Mouse (Mus musculus) hindbrain, embryonic 12.5 days (tissue): ENCODE data around the gene Olfr15. TPM values are rescaled to one million over a fixed set of nuclear protein-coding genes. Genes with fewer than 3 reads are reported as not detected.
"Not testable (repeated sequence)": the region's sequence is repeated elsewhere in the genome, so short reads cannot be mapped to it uniquely, and the experiment has no call there.

ENCODE experiments used
- ATAC-seq: fragments of 200-750 bp; cut with Nextera tagmentation; 2 replicates; pipeline ENCODE4 v1.8.0; 2017; ENCODE audit warnings: moderate TSS enrichment; ENCODE audit not compliant: low FRiP score
- H3K27ac ChIP-seq: fragments of 300-500 bp; sonication (generic); 2 replicates; pipeline ENCODE4 v1.5.1; 2016; ENCODE audit warnings: mild to moderate bottlenecking
- H3K27me3 ChIP-seq: fragments of 300-500 bp; sonication (generic); 2 replicates; pipeline ENCODE4 v1.6.1; 2016; ENCODE audit warnings: mild to moderate bottlenecking
- H3K36me3 ChIP-seq: fragments of 300-500 bp; sonication (generic); 2 replicates; pipeline ENCODE4 v1.6.1; 2016; ENCODE audit warnings: mild to moderate bottlenecking
- H3K4me1 ChIP-seq: fragments of 300-500 bp; sonication (generic); 2 replicates; pipeline ENCODE4 v1.6.1; 2016
- H3K4me2 ChIP-seq: fragments of 300-500 bp; sonication (generic); replicated peaks from 2 replicates; pipeline ENCODE4 v1.6.1; 2016; ENCODE audit warnings: mild to moderate bottlenecking
- H3K4me3 ChIP-seq: fragments of 300-500 bp; sonication (generic); 2 replicates; pipeline ENCODE4 v1.5.1; 2016; ENCODE audit warnings: mild to moderate bottlenecking
- H3K9ac ChIP-seq: fragments of 300-500 bp; sonication (generic); 2 replicates; pipeline ENCODE4 v1.6.1; 2016; ENCODE audit warnings: mild to moderate bottlenecking, moderate library complexity
- H3K9me3 ChIP-seq: fragments of 300-500 bp; sonication (generic); replicated peaks from 2 replicates; pipeline ENCODE4 v1.6.1; 2016; ENCODE audit warnings: mild to moderate bottlenecking
- WGBS: fragments of 180-500 bp; shearing (Covaris S2); methylation state at CpG from one replicate; pipeline ENCODE4 v1.1.7; 2016; 5-methylcytosine and 5-hydroxymethylcytosine counted together
- polyA plus RNA-seq: library from polyadenylated mRNA; unstranded; fragments of >200 nt; fragmentation: Nextera tagmentation; extraction: Ambion mirVana; gene quantifications from 2 replicates; pipeline ENCODE4 v1.2.1, GENCODE M21; 2016

Gene Olfr15
- not detected in 2 replicates for polyA plus RNA-seq

GRCm38 (mm10) chr16:3830588-3831109, at the start of gene Olfr15:
TSS of gene Olfr15 (plus strand) at chr16:3830878.
- Histone ChIP-seq H3K27ac (no peak within 1 kb of the TSS), H3K36me3 (no peaks in the 10 kb centered on the region), H3K27me3 (no peaks in the 10 kb centered on the region), H3K4me1 (no peaks in the 10 kb centered on the region), H3K4me2 (no peak within 1 kb of the TSS), H3K9me3 (no peaks in the 10 kb centered on the region), H3K9ac (no peak within 1 kb of the TSS), H3K4me3 (no peak within 1 kb of the TSS)
- no peak for ATAC-seq

- Histone ChIP-seq H3K27ac (no peak overlapping the region), H3K4me3 (no peak overlapping the region), H3K9ac (no peak overlapping the region), H3K36me3 (no peaks in the 10 kb centered on the region), H3K4me1 (no peaks in the 10 kb centered on the region), H3K4me2 (no peak overlapping the region), H3K27me3 (no peaks in the 10 kb centered on the region), H3K9me3 (no peaks in the 10 kb centered on the region)
- ATAC-seq, result no peak
Observed at GRCm38 (mm10) chr16:3781237-3781636, 49.4 kb upstream of the Olfr15 start.

- H3K27me3 ChIP-seq, result no peaks in the 10 kb centered on the region
- no peak overlapping the region for H3K9ac ChIP-seq
- no peak overlapping the region for H3K27ac ChIP-seq
- no peaks in the 10 kb centered on the region for H3K4me1 ChIP-seq
- H3K9me3 ChIP-seq, result no peaks in the 10 kb centered on the region
- H3K4me2 ChIP-seq, result no peak overlapping the region
- no peak overlapping the region for H3K4me3 ChIP-seq
- H3K36me3 ChIP-seq, result no peaks in the 10 kb centered on the region
- ATAC-seq, result no peak
Observed at GRCm38 (mm10) chr16:3788394-3788793, 42.3 kb upstream of the Olfr15 start.

GRCm38 (mm10) chr16:3808176-3808575, 22.5 kb upstream of the Olfr15 start:
- Histone ChIP-seq H3K9ac (no peak overlapping the region), H3K27me3 (no peaks in the 10 kb centered on the region), H3K4me2 (no peak overlapping the region), H3K4me3 (no peak overlapping the region), H3K9me3 (no peaks in the 10 kb centered on the region), H3K4me1 (no peaks in the 10 kb centered on the region), H3K36me3 (no peaks in the 10 kb centered on the region), H3K27ac (no peak overlapping the region)
- WGBS, result 91% methylated on average over 3 of the region's 3 CpGs
- no peak for ATAC-seq

GRCm38 (mm10) chr16:3814667-3815066, 16.0 kb upstream of the Olfr15 start:
- not testable (repeated sequence) for H3K9ac ChIP-seq, H3K4me1 ChIP-seq, H3K27me3 ChIP-seq, H3K9me3 ChIP-seq, H3K4me3 ChIP-seq, H3K4me2 ChIP-seq, ATAC-seq, H3K27ac ChIP-seq, H3K36me3 ChIP-seq
- WGBS, result 88% methylated on average over 6 of the region's 6 CpGs

- H3K4me1 ChIP-seq, result no peaks in the 10 kb centered on the region
- 94% methylated on average over 2 of the region's 2 CpGs for WGBS
Observed at GRCm38 (mm10) chr16:3820202-3820601, 10.5 kb upstream of the Olfr15 start.

GRCm38 (mm10) chr16:3828021-3828420, 2.7 kb upstream of the Olfr15 start:
- 61% methylated on average over 3 of the region's 3 CpGs for WGBS
- Histone ChIP-seq H3K36me3 (no peaks in the 10 kb centered on the region), H3K4me1 (no peaks in the 10 kb centered on the region), H3K4me2 (no peak overlapping the region), H3K27ac (no peak overlapping the region), H3K9ac (no peak overlapping the region), H3K4me3 (no peak overlapping the region), H3K27me3 (no peaks in the 10 kb centered on the region), H3K9me3 (no peaks in the 10 kb centered on the region)
- no peak for ATAC-seq

More at GRCm38 (mm10) chr16:3820202-3820601, 10.5 kb upstream of the Olfr15 start:
- Histone ChIP-seq H3K4me2 (no peak overlapping the region), H3K27ac (no peak overlapping the region), H3K4me3 (no peak overlapping the region), H3K36me3 (no peaks in the 10 kb centered on the region), H3K9ac (no peak overlapping the region), H3K9me3 (no peaks in the 10 kb centered on the region), H3K27me3 (no peaks in the 10 kb centered on the region)
- no peak for ATAC-seq

- Histone ChIP-seq H3K9ac (no peak overlapping the region), H3K27ac (no peak overlapping the region), H3K27me3 (no peaks in the 10 kb centered on the region), H3K4me1 (no peaks in the 10 kb centered on the region), H3K36me3 (no peaks in the 10 kb centered on the region), H3K9me3 (no peaks in the 10 kb centered on the region), H3K4me3 (no peak overlapping the region), H3K4me2 (no peak overlapping the region)
- 86% methylated on average over 2 of the region's 2 CpGs for WGBS
- no peak for ATAC-seq
Observed at GRCm38 (mm10) chr16:3829727-3830126, 951 bp upstream of the Olfr15 start.

GRCm38 (mm10) chr16:3835461-3835860, 4.8 kb downstream of the Olfr15 start:
- Histone ChIP-seq H3K4me1 (no peaks in the 10 kb centered on the region), H3K4me3 (no peak overlapping the region), H3K9me3 (no peaks in the 10 kb centered on the region), H3K27me3 (no peaks in the 10 kb centered on the region), H3K9ac (no peak overlapping the region), H3K4me2 (no peak overlapping the region), H3K36me3 (no peaks in the 10 kb centered on the region), H3K27ac (no peak overlapping the region)
- WGBS, result 80% methylated on average over 2 of the region's 2 CpGs
- ATAC-seq, result no peak

GRCm38 (mm10) chr16:3839157-3839885, 8.6 kb downstream of the Olfr15 start:
- H3K4me1 ChIP-seq, result no peaks in the 10 kb centered on the region; the same call in 1 of the 2 replicates
- H3K36me3 ChIP-seq, result no peaks in the 10 kb centered on the region
- no peak overlapping the region for H3K27ac ChIP-seq
- 65% methylated on average over 17 of the region's 17 CpGs for WGBS
- H3K27me3 ChIP-seq, result no peaks in the 10 kb centered on the region
- H3K4me3 ChIP-seq, result no peak overlapping the region
- H3K4me2 ChIP-seq, result no peak overlapping the region
- no peak overlapping the region for H3K9ac ChIP-seq
- no peak for ATAC-seq
- H3K9me3 ChIP-seq, result no peaks in the 10 kb centered on the region

- Histone ChIP-seq H3K36me3 (no peaks in the 10 kb centered on the region), H3K9ac (no peak overlapping the region), H3K9me3 (no peaks in the 10 kb centered on the region), H3K4me1 (peaks cover 3% of the 10 kb centered on the region), H3K4me3 (no peak overlapping the region), H3K27ac (no peak overlapping the region), H3K27me3 (no peaks in the 10 kb centered on the region), H3K4me2 (no peak overlapping the region)
- ATAC-seq, result no peak
- 30% methylated on average over 4 of the region's 4 CpGs for WGBS
Observed at GRCm38 (mm10) chr16:3842989-3843388, 12.3 kb downstream of the Olfr15 start.

- Histone ChIP-seq H3K9ac (no peak overlapping the region), H3K36me3 (no peaks in the 10 kb centered on the region), H3K4me2 (no peak overlapping the region), H3K27me3 (no peaks in the 10 kb centered on the region), H3K27ac (no peak overlapping the region), H3K4me1 (peaks cover 3% of the 10 kb centered on the region), H3K4me3 (no peak overlapping the region), H3K9me3 (no peaks in the 10 kb centered on the region)
- ATAC-seq, result no peak
- 84% methylated on average over 1 of the region's 1 CpGs for WGBS
Observed at GRCm38 (mm10) chr16:3843796-3844195, 13.1 kb downstream of the Olfr15 start.
